Mouse (Mus musculus) heart, embryonic 16.5 days (tissue): Measurements from ENCODE around the gene Olfr298. TPM values are rescaled to one million over a fixed set of nuclear protein-coding genes. Genes with fewer than 3 reads are reported as not detected.

Source experiments
- ATAC-seq: fragments of 200-750 bp; cut with Nextera tagmentation; replicated peaks from 2 replicates; pipeline ENCODE4 v1.8.0; 2017; ENCODE audit warnings: moderate number of reproducible peaks; ENCODE audit not compliant: insufficient read depth, low FRiP score; ENCODE audit errors: extremely low read depth
- H3K27ac ChIP-seq: fragments of 300-500 bp; sonication (generic); 2 replicates; pipeline ENCODE4 v1.5.1; 2014; ENCODE audit warnings: mild to moderate bottlenecking, low read length, control low read depth, moderate library complexity
- H3K27me3 ChIP-seq: fragments of 300-500 bp; sonication (generic); 2 replicates; pipeline ENCODE4 v1.6.1; 2014; ENCODE audit warnings: low read length, mixed read lengths; ENCODE audit not compliant: control insufficient read depth, insufficient read depth
- H3K36me3 ChIP-seq: fragments of 300-500 bp; sonication (generic); 2 replicates; pipeline ENCODE4 v1.6.1; 2014; ENCODE audit not compliant: control insufficient read depth, insufficient read depth
- H3K4me1 ChIP-seq: fragments of 300-500 bp; sonication (generic); 2 replicates; pipeline ENCODE4 v1.6.1; 2014; ENCODE audit warnings: low read length, mixed read lengths; ENCODE audit not compliant: control insufficient read depth, insufficient read depth
- H3K4me2 ChIP-seq: fragments of 300-500 bp; sonication (generic); 2 replicates; pipeline ENCODE4 v1.6.1; 2014; ENCODE audit warnings: low read depth, mild to moderate bottlenecking, control low read depth, low read length
- H3K4me3 ChIP-seq: fragments of 300-500 bp; sonication (generic); 2 replicates; pipeline ENCODE4 v1.5.1; 2014; ENCODE audit warnings: mild to moderate bottlenecking, control low read depth, low read length
- H3K9ac ChIP-seq: fragments of 300-500 bp; sonication (generic); 2 replicates; pipeline ENCODE4 v1.6.1; 2014; ENCODE audit warnings: low read length, control low read depth
- H3K9me3 ChIP-seq: fragments of 300-500 bp; sonication (generic); replicated peaks from 2 replicates; pipeline ENCODE4 v1.6.1; 2016; ENCODE audit warnings: low read length; ENCODE audit not compliant: control insufficient read depth
- WGBS: fragments of 180-500 bp; shearing (Covaris S2); extraction: QIAGEN DNeasy Blood & Tissue Kit; methylation state at CpG from one replicate; pipeline ENCODE4 v1.1.7; 2014; 5-methylcytosine and 5-hydroxymethylcytosine counted together
- polyA plus RNA-seq: library from polyadenylated mRNA; unstranded; fragments of >200 nt; fragmentation: Nextera tagmentation; extraction: Ambion mirVana; gene quantifications from 2 replicates; pipeline ENCODE4 v1.2.1, GENCODE M21; 2015

Olfr298 gene
- not detected in 2 replicates for polyA plus RNA-seq

- no peaks in the 10 kb centered on the region for H3K27me3 ChIP-seq
- H3K4me1 ChIP-seq, result no peaks in the 10 kb centered on the region
- H3K9ac ChIP-seq, result no peak within 1 kb of the TSS
- ATAC-seq, result no peak
- no peaks in the 10 kb centered on the region for H3K9me3 ChIP-seq
- no peak within 1 kb of the TSS for H3K4me2 ChIP-seq
- 72% methylated on average over 1 of the region's 1 CpGs for WGBS
- H3K4me3 ChIP-seq, result no peak within 1 kb of the TSS
- H3K27ac ChIP-seq, result no peak within 1 kb of the TSS
- H3K36me3 ChIP-seq, result no peaks in the 10 kb centered on the region
Measured at GRCm38 (mm10) chr7:86492384-86492783, at the start of gene Olfr298. Gene Olfr298, minus strand, starts transcription at chr7:86492484.

- Histone ChIP-seq H3K4me3 (no peak within 1 kb of the TSS), H3K9ac (no peak within 1 kb of the TSS), H3K27me3 (no peaks in the 10 kb centered on the region), H3K9me3 (no peaks in the 10 kb centered on the region), H3K36me3 (no peaks in the 10 kb centered on the region), H3K4me2 (no peak within 1 kb of the TSS), H3K27ac (no peak within 1 kb of the TSS), H3K4me1 (no peaks in the 10 kb centered on the region)
- no peak for ATAC-seq
Measured at GRCm38 (mm10) chr7:86519668-86520067, 27.4 kb upstream of the Olfr298 start, which contains the start of gene Olfr297. Gene Olfr297, plus strand, starts transcription at chr7:86519968.

GRCm38 (mm10) chr7:86459621-86460020, 32.7 kb downstream of the Olfr298 start, which contains the start of gene Olfr299:
Gene Olfr299, plus strand, starts transcription at chr7:86459921.
- 86% methylated on average over 1 of the region's 1 CpGs for WGBS
- ATAC-seq, result no peak
- H3K27me3 ChIP-seq, result no peaks in the 10 kb centered on the region

More at GRCm38 (mm10) chr7:86459621-86460020, 32.7 kb downstream of the Olfr298 start, which contains the start of gene Olfr299:
- no peak within 1 kb of the TSS for H3K27ac ChIP-seq
- no peak within 1 kb of the TSS for H3K4me3 ChIP-seq
- H3K9me3 ChIP-seq, result no peaks in the 10 kb centered on the region
- no peak within 1 kb of the TSS for H3K4me2 ChIP-seq
- H3K36me3 ChIP-seq, result no peaks in the 10 kb centered on the region
- no peaks in the 10 kb centered on the region for H3K4me1 ChIP-seq
- no peak within 1 kb of the TSS for H3K9ac ChIP-seq

Other genes with a start within 250 kb of the Olfr298 start
- gene Vmn2r76, start 246.2 kb downstream of the Olfr298 start, polyA plus RNA-seq, result not detected in 2 replicates
- gene Olfr310, start 215.3 kb downstream of the Olfr298 start, polyA plus RNA-seq, result not detected in 2 replicates
- gene Olfr309, start 178.8 kb downstream of the Olfr298 start, polyA plus RNA-seq, result not detected in 2 replicates
- gene Olfr308, start 166.9 kb downstream of the Olfr298 start, polyA plus RNA-seq, result not detected in 2 replicates
- gene Olfr307, start 154.9 kb downstream of the Olfr298 start, polyA plus RNA-seq, result not detected in 2 replicates
- gene Olfr305, start 125.6 kb downstream of the Olfr298 start, polyA plus RNA-seq, result not detected in 2 replicates
- not detected in 2 replicates for gene Olfr304, start 105.8 kb downstream of the Olfr298 start, polyA plus RNA-seq
- gene Olfr303, start 94.7 kb downstream of the Olfr298 start, polyA plus RNA-seq, result not detected in 2 replicates
- not detected in 2 replicates for gene Olfr301, start 88.6 kb downstream of the Olfr298 start, polyA plus RNA-seq
- gene Olfr299, start 32.6 kb downstream of the Olfr298 start, polyA plus RNA-seq, result not detected in 2 replicates
- gene Olfr297, start 27.5 kb upstream of the Olfr298 start, polyA plus RNA-seq, result not detected in 2 replicates
- gene Olfr295, start 91.4 kb upstream of the Olfr298 start, polyA plus RNA-seq, result not detected in 2 replicates
- not detected in 2 replicates for gene Olfr294, start 124.2 kb upstream of the Olfr298 start, polyA plus RNA-seq
- gene Olfr293, start 156.6 kb upstream of the Olfr298 start, polyA plus RNA-seq, result not detected in 2 replicates
- gene Olfr292, start 195.8 kb upstream of the Olfr298 start, polyA plus RNA-seq, result not detected in 2 replicates